Comparison of ENCODE assay signal across 10 mouse cellular contexts in genomic region chr12:70655900-70656544, GRCm38 (mm10).
"Had no signal": no experiment of that assay in that cellular context is flagged by ENCODE, and none has a peak within 500 bp of the region (broad histone marks: within the 10 kb centered on the region; RNA-seq: fewer than 3 reads in every experiment).

No protein-coding gene starts in this region.

- H3K27ac ChIP-seq: limb, embryonic 15.5 days; liver, embryonic 12.5 days; midbrain, embryonic 13.5 days; neural tube, embryonic 12.5 days; stomach, postnatal 0 days had no signal

- H3K9ac ChIP-seq: limb, embryonic 15.5 days; liver, embryonic 12.5 days; lung, embryonic 14.5 days; midbrain, embryonic 13.5 days; neural tube, embryonic 12.5 days had no signal

- H3K4me2 ChIP-seq: limb, embryonic 15.5 days; liver, embryonic 12.5 days; lung, embryonic 14.5 days; midbrain, embryonic 13.5 days; neural tube, embryonic 12.5 days had no signal

- ATAC-seq: liver, embryonic 12.5 days; midbrain, embryonic 13.5 days had no signal

- H3K4me1 ChIP-seq: liver, embryonic 12.5 days; midbrain, embryonic 13.5 days; neural tube, embryonic 12.5 days had no signal

- H3K27me3 ChIP-seq: limb, embryonic 15.5 days; liver, embryonic 12.5 days; midbrain, embryonic 13.5 days; neural tube, embryonic 12.5 days had no signal

- H3K36me3 ChIP-seq: limb, embryonic 15.5 days; liver, embryonic 12.5 days; midbrain, embryonic 13.5 days; neural tube, embryonic 12.5 days had no signal

- H3K9me3 ChIP-seq: limb, embryonic 15.5 days; liver, embryonic 12.5 days; midbrain, embryonic 13.5 days; neural tube, embryonic 12.5 days had no signal

- H3K4me3 ChIP-seq: limb, embryonic 15.5 days; liver, embryonic 12.5 days; midbrain, embryonic 13.5 days; neural tube, embryonic 12.5 days had no signal

- DNase-seq: kidney, adult 2 months; kidney, postnatal 36 days; layer of hippocampus, adult 9-11 months; layer of hippocampus, postnatal 36 days had no signal
